ENCODE assay signal across 8 mouse cellular contexts in the genomic region with DNA sequence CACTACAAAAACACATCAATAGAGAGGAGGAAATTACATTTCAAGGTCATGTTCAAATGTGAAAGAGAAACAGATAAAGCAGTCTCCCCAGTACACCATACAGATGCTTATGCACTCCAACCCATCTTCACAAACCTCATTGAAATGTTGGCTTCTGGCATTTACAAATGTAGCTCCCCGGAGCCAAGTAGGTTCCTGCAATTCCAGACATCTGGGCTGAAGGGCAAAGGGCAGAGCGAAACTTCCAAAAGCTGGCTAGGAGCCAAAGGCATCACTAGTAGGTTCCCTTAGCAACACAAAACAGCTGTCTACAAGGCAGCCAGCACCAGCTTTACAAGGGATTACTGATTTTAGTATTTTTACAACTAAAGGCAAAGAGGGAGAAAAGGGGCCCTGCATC.
DNase-seq lines count a peak whose midpoint lies in the region; ATAC-seq lines count a peak whose summit lies in the region.

No protein-coding gene starts in this region.

- ATAC-seq in forebrain, embryonic 12.5 days (ENCODE audit: low FRiP score), result no peak
- no peak for ATAC-seq in forebrain, embryonic 13.5 days
- ATAC-seq in embryonic facial prominence, embryonic 11.5 days (replicated peaks; ENCODE audit: insufficient number of reproducible peaks, low FRiP score, low TSS enrichment, low read depth), result no peak
- ATAC-seq in liver, embryonic 15.5 days (ENCODE audit: insufficient read depth), result no peak
- no peak for ATAC-seq in stomach, embryonic 16.5 days (ENCODE audit: insufficient read depth, low FRiP score)

- no peak overlapping the region for H3K4me3 ChIP-seq in forebrain, embryonic 12.5 days (replicated peaks)
- no peak overlapping the region for H3K4me3 ChIP-seq in forebrain, embryonic 13.5 days
- no peak overlapping the region for H3K4me3 ChIP-seq in embryonic facial prominence, embryonic 11.5 days (ENCODE audit: low read depth, low read length)
- H3K4me3 ChIP-seq in liver, embryonic 15.5 days (replicated peaks), result no peak overlapping the region; the same call in 1 of the 2 replicates
- no peak overlapping the region for H3K4me3 ChIP-seq in stomach, embryonic 16.5 days (replicated peaks; ENCODE audit: low read length)

- H3K4me2 ChIP-seq in forebrain, embryonic 12.5 days, result no peak overlapping the region
- no peak overlapping the region for H3K4me2 ChIP-seq in forebrain, embryonic 13.5 days
- no peak overlapping the region for H3K4me2 ChIP-seq in embryonic facial prominence, embryonic 11.5 days (ENCODE audit: low read depth, low read length)
- H3K4me2 ChIP-seq in liver, embryonic 15.5 days, result peak overlapping the region; percentile 25
- H3K4me2 ChIP-seq in stomach, embryonic 16.5 days (ENCODE audit: low read depth, low read length), result 0 out of 2 replicates have a peak overlapping the region, but pooled peaks have one; percentile 19

- intact Hi-C loops in heart, postnatal 36 days (cut with DNase I), result no loop called here

- peak; percentile 91 for DNase-seq in embryonic facial prominence, embryonic 11.5 days (ENCODE audit: low spot score)
- peak; percentile 64 to 77 for DNase-seq in heart, postnatal 36 days
- DNase-seq in spleen, postnatal 10 days (ENCODE audit: low spot score in 2 of 2), result no peak
- DNase-seq in spleen, adult 18-20 months, result no peak

- no peaks in the 10 kb centered on the region for H3K36me3 ChIP-seq in forebrain, embryonic 12.5 days (replicated peaks)
- no peaks in the 10 kb centered on the region for H3K36me3 ChIP-seq in forebrain, embryonic 13.5 days (ENCODE audit: poor library complexity, severe bottlenecking)
- H3K36me3 ChIP-seq in embryonic facial prominence, embryonic 11.5 days (replicated peaks; ENCODE audit: control insufficient read depth, insufficient read depth, low read depth, low read length), result no peaks in the 10 kb centered on the region
- H3K36me3 ChIP-seq in liver, embryonic 15.5 days (replicated peaks), result no peaks in the 10 kb centered on the region
- no peaks in the 10 kb centered on the region for H3K36me3 ChIP-seq in stomach, embryonic 16.5 days (ENCODE audit: control insufficient read depth, insufficient read depth, low read length)

- H3K9me3 ChIP-seq in forebrain, embryonic 12.5 days, result no peaks in the 10 kb centered on the region
- no peaks in the 10 kb centered on the region for H3K9me3 ChIP-seq in forebrain, embryonic 13.5 days (replicated peaks)
- H3K9me3 ChIP-seq in embryonic facial prominence, embryonic 11.5 days (replicated peaks; ENCODE audit: control insufficient read depth, low read length), result no peaks in the 10 kb centered on the region
- no peaks in the 10 kb centered on the region for H3K9me3 ChIP-seq in liver, embryonic 15.5 days (replicated peaks)
- no peaks in the 10 kb centered on the region for H3K9me3 ChIP-seq in stomach, embryonic 16.5 days (replicated peaks; ENCODE audit: control insufficient read depth, low read length)

- H3K27ac ChIP-seq in forebrain, embryonic 12.5 days, result 0 out of 2 replicates have a peak overlapping the region, but pooled peaks have one; percentile 19
- no peak overlapping the region for H3K27ac ChIP-seq in forebrain, embryonic 13.5 days
- no peak overlapping the region for H3K27ac ChIP-seq in embryonic facial prominence, embryonic 11.5 days (replicated peaks; ENCODE audit: low read depth, low read length)
- 0 out of 2 replicates have a peak overlapping the region, but pooled peaks have one; percentile 16 for H3K27ac ChIP-seq in liver, embryonic 15.5 days (replicated peaks)
- H3K27ac ChIP-seq in stomach, embryonic 16.5 days (ENCODE audit: low read length), result 0 out of 2 replicates have a peak overlapping the region, but pooled peaks have one; percentile 10

- H3K27me3 ChIP-seq in forebrain, embryonic 12.5 days, result no peaks in the 10 kb centered on the region
- H3K27me3 ChIP-seq in forebrain, embryonic 13.5 days, result no peaks in the 10 kb centered on the region
- H3K27me3 ChIP-seq in embryonic facial prominence, embryonic 11.5 days (ENCODE audit: control insufficient read depth, insufficient read depth, low read length), result no peaks in the 10 kb centered on the region
- H3K27me3 ChIP-seq in liver, embryonic 15.5 days, result no peaks in the 10 kb centered on the region
- no peaks in the 10 kb centered on the region for H3K27me3 ChIP-seq in stomach, embryonic 16.5 days (ENCODE audit: control insufficient read depth, insufficient read depth, low read length)

- H3K9ac ChIP-seq in forebrain, embryonic 12.5 days, result no peak overlapping the region
- no peak overlapping the region for H3K9ac ChIP-seq in forebrain, embryonic 13.5 days
- no peak overlapping the region for H3K9ac ChIP-seq in embryonic facial prominence, embryonic 11.5 days (replicated peaks; ENCODE audit: low read length)
- H3K9ac ChIP-seq in liver, embryonic 15.5 days, result no peak overlapping the region
- no peak overlapping the region for H3K9ac ChIP-seq in stomach, embryonic 16.5 days (ENCODE audit: low read length)

- H3K4me1 ChIP-seq in forebrain, embryonic 12.5 days, result peaks cover 27% of the 10 kb centered on the region
- H3K4me1 ChIP-seq in forebrain, embryonic 13.5 days, result peaks cover 23% of the 10 kb centered on the region
- H3K4me1 ChIP-seq in embryonic facial prominence, embryonic 11.5 days (ENCODE audit: control insufficient read depth, insufficient read depth, low read length), result peaks cover 7% of the 10 kb centered on the region
- H3K4me1 ChIP-seq in liver, embryonic 15.5 days (replicated peaks), result peaks cover 5% of the 10 kb centered on the region; the same call in 1 of the 2 replicates
- H3K4me1 ChIP-seq in stomach, embryonic 16.5 days (ENCODE audit: control insufficient read depth, insufficient read depth, low read length), result peaks cover 30% of the 10 kb centered on the region

- 51% methylated on average over 2 of the region's 2 CpGs for whole genome bisulfite sequencing in forebrain, embryonic 12.5 days
- WGBS in forebrain, embryonic 13.5 days, result 46% methylated on average over 2 of the region's 2 CpGs
- WGBS in embryonic facial prominence, embryonic 11.5 days, result 9% methylated on average over 2 of the region's 2 CpGs
- WGBS in liver, embryonic 15.5 days (ENCODE audit: insufficient replicate concordance), result 51% methylated on average over 2 of the region's 2 CpGs
- WGBS in stomach, embryonic 16.5 days, result 17% methylated on average over 2 of the region's 2 CpGs

Comparison
In these comparisons a context has a peak if more than half of its experiments do, and no peak if none do; other contexts are left out.
1. H3K27ac ChIP-seq: peak in forebrain, embryonic 12.5 days (single experiment), liver, embryonic 15.5 days (single experiment) and stomach, embryonic 16.5 days (single experiment); none in forebrain, embryonic 13.5 days (single experiment) and embryonic facial prominence, embryonic 11.5 days (single experiment).
2. H3K4me2 ChIP-seq: peak in liver, embryonic 15.5 days (single experiment) and stomach, embryonic 16.5 days (single experiment); none in forebrain, embryonic 12.5 days (single experiment), forebrain, embryonic 13.5 days (single experiment) and embryonic facial prominence, embryonic 11.5 days (single experiment).
3. DNase-seq: peak in embryonic facial prominence, embryonic 11.5 days (single experiment) and heart, postnatal 36 days (2 of 2); none in spleen, postnatal 10 days (0 of 2) and spleen, adult 18-20 months (0 of 2).